Mouse (Mus musculus) urinary bladder, postnatal 4 days (tissue): ENCODE data around the gene Ube2b.

Experiments used
- DNase-seq, 2 experiments: peaks; one replicate each; pipeline ENCODE4 v3.0.0; 2021 to 2022; ENCODE audit warnings: low spot score in 2 of 2

The Ube2b gene

GRCm38 (mm10) chr11:51967443-51968401 lies 32.8 kb downstream of the Ube2b start, which contains the start of gene Cdkn2aipnl:
Gene Cdkn2aipnl (plus strand): TSS chr11:51967661.
- peak; percentile 92 to 94 for DNase-seq

- DNase-seq: no peak
These were observed 33.9 kb downstream of the Ube2b start for GRCm38 (mm10) chr11:51966651-51967050.

GRCm38 (mm10) chr11:51962277-51962676 lies 38.3 kb downstream of the Ube2b start:
- DNase-seq: no peak

GRCm38 (mm10) chr11:51961761-51962160 lies 38.8 kb downstream of the Ube2b start:
- DNase-seq: no peak

GRCm38 (mm10) chr11:51960967-51961471 lies 39.5 kb downstream of the Ube2b start:
- DNase-seq: no peak

- DNase-seq: no peak
These were observed 40.5 kb downstream of the Ube2b start for GRCm38 (mm10) chr11:51960061-51960460.

- no peak for DNase-seq
These were observed 41.1 kb downstream of the Ube2b start for GRCm38 (mm10) chr11:51959511-51959910.

GRCm38 (mm10) chr11:51957760-51958159 lies 42.8 kb downstream of the Ube2b start:
- no peak for DNase-seq

- no peak for DNase-seq
These were observed 44.5 kb downstream of the Ube2b start for GRCm38 (mm10) chr11:51956112-51956511.

GRCm38 (mm10) chr11:51951861-51952420 lies 48.6 kb downstream of the Ube2b start:
- no peak for DNase-seq

- no peak for DNase-seq
These were observed 50.6 kb downstream of the Ube2b start for GRCm38 (mm10) chr11:51949919-51950318.

GRCm38 (mm10) chr11:51949155-51949840 lies 51.3 kb downstream of the Ube2b start:
- DNase-seq: no peak

- no peak for DNase-seq
These were observed 54.4 kb downstream of the Ube2b start for GRCm38 (mm10) chr11:51946144-51946543.

- DNase-seq: no peak
These were observed 55.0 kb downstream of the Ube2b start for GRCm38 (mm10) chr11:51945548-51945947.

GRCm38 (mm10) chr11:51944239-51944638 lies 56.3 kb downstream of the Ube2b start:
- DNase-seq: no peak

GRCm38 (mm10) chr11:51943500-51943841 lies 57.1 kb downstream of the Ube2b start:
- no peak for DNase-seq

- DNase-seq: no peak
These were observed 57.7 kb downstream of the Ube2b start for GRCm38 (mm10) chr11:51942602-51943499.

- peak in 1 of 2 experiments; percentile 26 for DNase-seq
These were observed 60.0 kb downstream of the Ube2b start for GRCm38 (mm10) chr11:51940511-51940955.

- no peak for DNase-seq
These were observed 61.0 kb downstream of the Ube2b start for GRCm38 (mm10) chr11:51939590-51939955.

- DNase-seq: no peak
These were observed 61.6 kb downstream of the Ube2b start for GRCm38 (mm10) chr11:51938817-51939589.
